Mouse (Mus musculus) ES-CJ7 (cell line): ENCODE data around the gene Mef2c.

Experiments used
- DNase-seq: peaks from one replicate; pipeline ENCODE4 v3.0.0; 2011; ENCODE audit warnings: low read depth, low spot score

Mef2c gene

DNA sequence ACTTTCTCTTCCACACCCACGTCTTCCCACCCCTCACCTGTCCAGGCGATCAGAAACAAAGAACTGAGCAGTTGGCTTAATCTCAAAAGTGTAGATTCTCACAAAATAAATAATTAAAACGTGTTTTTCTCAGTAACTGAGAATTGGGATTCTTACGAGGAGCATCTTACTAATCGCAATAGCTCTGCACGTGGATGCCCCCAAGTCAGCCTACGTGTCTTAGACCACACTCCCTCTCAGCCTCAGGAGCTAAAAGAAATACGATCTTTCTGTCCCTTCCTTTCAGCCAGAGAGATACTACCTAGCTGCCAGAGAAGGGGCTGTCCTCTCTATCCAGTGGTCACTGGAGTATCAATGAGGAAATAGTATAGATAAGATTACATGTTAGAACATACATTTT is 106.3 kb downstream of the Mef2c start:
- no peak for DNase-seq

DNA sequence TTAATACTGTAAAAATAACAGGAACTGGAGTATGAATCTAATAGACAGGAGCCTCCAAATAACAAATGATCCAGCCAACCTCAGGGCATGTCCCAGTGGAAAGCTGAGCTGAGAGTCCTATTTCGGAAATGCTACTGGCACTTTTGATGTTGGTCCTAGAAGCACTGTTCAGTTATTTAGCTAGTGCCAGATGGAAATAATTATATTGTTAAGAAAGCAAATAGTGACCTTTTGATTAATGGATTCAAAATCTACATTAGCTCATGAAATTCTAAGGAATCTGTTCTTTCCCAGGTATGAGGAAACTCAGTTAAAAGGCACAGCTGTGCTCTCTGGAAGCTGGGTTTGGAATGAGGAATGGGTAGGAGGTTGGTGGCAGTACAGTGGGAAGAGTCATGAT is 108.4 kb downstream of the Mef2c start:
- DNase-seq = no peak

DNA sequence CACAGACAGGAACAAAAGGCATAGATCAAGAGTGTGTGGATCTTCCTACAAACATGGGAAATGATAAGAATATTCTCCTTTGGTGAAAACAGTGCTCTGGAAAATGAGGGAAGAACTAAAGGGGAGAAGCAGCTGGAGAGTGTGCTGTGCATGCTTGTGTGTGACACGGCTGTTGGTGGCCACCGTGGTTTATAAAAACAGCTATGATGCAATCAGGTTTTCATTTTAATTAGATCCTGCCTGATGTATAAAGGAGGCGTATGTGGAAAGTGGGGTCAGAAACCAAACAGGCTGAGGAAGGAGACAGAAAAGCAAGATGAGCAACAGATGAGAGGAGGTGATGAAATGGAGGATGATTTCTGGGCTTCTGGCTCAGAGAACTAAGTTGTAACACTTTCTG is 112.0 kb downstream of the Mef2c start:
- no peak for DNase-seq

DNA sequence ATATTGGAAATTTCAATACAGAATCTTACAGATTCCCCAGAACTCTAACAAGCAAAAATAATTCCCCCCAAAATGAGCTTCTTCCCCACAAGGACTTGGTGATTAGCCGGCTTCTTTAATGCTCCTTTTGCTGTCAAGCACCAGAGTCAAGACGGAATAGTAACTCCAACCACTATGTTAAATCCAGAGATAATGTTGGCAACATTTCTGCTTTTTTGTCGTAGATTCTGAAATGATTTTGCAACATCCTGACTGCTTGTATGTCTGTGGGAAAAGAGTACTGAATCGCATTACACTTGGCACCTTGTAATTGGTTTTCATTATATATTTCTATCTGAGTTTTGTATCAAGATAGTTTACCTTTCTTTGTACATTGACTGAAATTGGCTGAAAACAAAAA is 120.8 kb downstream of the Mef2c start:
- no peak for DNase-seq

DNA sequence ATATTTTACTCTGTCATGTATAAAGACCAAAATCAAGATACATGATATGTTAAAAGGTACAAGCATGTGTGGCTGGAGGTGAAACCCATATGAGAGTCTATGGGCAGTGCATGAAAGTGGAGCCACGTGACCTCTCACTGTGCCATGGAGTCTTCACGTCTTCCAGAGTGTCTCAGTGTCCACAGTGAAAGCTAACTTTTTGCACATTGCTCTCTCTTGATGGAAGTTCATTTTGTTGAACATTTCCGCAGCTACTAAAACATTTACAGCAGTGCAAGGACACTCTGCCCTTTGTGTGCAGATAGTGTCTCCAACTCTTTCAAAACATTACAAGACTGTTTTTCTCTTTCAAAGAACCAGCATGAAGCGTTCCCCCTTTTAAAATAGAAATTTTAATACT is 123.6 kb downstream of the Mef2c start:
- no peak for DNase-seq

DNA sequence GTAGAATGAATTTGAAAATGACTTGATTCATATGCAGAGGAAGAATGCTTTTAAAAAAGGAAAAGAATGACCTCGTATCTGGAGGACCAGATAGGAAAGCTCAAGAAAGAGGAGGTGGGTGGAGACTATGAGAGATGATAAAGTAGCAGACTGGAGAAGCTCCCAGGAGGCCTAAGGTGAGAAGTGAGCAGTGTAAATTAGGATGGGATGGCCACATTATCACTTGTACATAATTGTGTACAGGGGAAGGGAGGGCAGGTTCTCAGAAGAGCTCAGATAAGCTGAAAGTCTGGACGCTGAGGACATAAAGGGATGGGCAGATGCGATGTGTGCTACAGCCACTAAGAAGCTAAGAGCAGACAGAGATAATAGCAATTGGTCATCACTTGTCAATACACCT is 124.3 kb downstream of the Mef2c start:
- no peak for DNase-seq

DNA sequence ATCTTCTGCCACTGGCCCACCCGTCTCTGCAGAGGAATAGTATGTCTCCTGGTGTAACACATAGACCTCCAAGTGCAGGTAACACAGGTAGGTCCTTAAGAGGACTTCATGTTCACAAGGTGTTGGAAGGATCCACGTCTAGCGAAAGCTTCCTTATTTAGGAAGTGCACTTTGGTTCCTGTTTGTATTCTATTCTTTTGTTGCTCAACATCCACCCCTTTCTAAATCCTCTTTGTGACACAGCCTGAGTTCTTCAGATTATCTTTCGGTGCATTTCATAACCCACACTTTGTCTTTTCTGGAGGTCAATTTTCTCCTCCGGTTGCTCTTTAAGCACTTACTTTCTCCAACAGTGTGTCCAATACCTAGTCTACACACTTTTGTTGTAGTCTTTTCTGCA is 129.3 kb downstream of the Mef2c start:
- DNase-seq = no peak

DNA sequence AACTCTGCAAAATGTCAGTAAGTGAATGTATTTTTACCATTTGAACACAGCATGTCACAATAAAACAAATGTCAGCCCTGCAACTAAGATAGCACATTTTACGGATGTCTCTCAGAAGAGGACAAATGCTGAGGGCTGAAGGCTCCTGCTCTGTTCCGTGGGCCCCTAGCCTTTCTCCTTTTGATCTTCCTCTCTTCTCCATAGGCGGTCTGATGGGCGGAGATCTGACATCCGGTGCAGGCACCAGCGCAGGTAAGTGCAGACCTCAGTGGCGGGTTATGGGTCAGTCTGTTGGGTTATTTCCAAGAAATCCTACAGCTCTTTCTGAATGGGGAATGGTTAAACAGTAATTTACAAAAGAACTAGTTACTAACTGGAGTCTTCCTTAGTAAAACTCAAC is 131.4 kb downstream of the Mef2c start:
- peak; percentile 14 for DNase-seq

DNA sequence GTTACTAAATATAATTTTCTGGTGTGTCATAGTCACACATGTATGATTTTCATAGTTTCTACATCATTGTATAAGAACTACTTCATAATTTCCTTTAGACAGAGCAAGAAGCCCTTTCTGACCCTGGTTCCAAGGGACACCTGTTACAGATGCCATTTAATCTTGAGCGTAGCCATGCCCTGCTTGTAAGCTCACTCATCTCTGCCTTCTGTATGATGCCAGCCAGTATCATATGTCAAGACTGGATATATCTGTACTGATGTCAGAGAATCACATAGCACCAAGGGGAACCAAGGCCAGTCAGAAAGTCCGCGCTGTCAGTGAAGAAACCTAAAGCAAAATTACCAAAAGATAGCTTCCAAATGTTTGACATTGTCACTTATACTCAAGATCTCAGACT is 133.8 kb downstream of the Mef2c start:
- no peak for DNase-seq

DNA sequence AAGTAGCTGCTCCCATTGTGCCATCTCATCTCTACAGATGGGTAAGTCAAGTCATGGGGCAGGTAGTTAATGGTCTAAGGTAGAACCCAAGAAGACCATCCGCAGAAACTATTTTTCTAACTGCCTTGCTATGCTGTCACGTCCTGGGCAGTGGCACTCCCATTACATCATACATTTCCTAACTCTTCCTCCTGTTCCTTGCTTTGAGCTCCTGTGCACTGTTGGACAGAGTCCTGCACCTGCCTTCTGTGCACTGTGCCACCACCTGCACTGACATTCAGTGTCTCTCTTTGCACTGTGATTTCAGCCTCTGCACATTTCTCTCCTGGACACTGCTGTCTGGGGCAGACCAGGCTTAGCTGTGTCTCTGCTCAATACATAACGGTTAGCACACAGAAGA is 134.9 kb downstream of the Mef2c start:
- DNase-seq = no peak

DNA sequence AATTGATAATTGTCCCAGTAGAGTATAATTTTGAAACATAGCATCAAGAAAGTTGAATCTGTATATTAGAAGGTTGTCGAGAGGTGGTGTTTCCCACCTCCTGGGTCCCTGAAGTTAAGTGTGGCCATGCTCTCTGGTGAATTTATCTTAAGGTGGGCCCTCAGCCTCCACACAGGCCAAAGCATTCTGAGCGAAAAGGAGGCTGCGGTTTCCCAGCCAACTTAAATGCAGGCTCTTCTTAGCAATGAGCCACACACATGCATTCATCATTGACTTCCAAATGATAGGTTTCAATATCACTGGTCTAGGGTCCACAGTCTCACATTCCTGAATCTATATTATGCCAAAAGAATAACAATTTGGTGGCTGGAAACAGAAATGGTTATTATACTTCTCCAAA is 145.2 kb downstream of the Mef2c start:
- DNase-seq = no peak

DNA sequence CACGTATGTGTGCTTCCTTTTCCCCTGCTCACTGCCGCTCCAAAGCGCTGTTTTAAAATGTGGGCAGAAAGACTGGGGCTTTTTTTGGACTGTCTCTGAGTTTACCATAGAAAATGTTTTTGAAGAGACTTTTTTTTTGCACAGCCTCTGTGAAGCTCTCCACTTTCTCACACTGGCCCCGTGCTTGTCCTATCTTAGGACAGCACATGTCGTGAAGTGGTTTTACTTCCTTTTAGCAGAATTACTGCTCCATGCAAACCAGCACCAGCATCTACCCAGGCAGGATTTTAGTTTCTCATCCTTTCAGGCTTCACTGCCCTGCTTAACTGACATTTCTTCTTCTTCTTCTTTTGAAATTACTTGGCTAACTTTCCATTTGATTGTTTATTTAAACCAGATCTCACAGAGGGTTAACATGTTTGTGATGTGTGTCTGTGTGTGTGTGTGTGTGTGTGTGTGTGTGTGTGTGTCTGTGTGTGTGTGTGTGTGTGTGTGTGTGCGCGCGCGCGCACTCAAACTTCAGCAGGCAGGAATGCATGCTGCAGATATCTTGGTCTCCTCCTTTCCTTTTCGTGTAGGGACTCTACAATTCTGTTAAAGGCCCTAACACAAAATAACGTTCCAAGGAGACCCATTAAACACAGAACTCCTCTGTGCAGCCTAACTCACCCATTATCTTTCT is 146.1 kb downstream of the Mef2c start:
- DNase-seq = no peak

DNA sequence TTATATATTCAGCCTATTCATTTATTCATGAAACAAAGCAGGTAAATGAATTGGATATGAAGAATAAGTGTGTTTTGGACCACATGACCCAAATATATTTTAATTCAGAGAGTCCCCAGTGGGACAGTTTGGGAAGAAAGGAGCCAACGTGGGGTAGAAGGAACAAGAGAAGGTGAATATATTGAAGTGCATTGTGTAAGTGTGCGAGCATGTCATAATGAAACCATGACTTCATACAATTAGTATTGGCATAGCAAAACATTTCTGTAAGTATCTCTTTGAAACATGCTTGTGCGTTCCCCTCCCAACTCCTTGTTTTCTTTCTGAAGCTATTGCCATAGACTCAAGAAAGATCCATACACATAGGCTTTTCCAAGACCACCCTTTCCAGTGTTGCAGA is 147.0 kb downstream of the Mef2c start:
- DNase-seq = no peak

DNA sequence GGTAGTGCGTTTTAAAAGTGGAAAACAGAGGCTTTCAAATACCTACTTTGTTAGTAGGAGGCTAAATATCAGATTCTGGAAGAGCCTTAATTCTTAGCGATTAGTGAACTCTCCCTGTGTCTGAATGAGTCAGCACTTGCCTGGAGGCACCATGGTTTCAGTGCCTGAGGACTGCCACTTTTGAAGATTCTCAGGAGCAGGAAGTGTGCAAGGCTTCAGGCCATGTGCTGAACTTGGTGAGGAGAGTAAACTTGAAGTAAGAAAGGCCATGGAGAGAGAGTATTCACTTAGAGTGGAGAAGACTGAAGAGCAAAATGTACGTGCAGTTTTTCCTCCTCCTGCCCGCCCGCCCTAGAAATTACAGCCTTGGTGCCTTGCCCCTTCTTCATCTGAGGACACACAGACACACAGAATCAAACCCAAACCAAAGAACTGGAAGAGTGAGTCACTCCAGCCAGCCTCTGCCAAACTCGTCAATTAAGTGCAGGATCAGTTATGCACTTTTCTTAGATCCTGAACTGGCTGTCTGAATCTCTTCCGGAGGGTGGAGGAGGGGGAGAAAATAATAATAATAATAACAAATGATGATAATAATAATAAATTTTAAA is 148.2 kb downstream of the Mef2c start:
- no peak for DNase-seq

DNA sequence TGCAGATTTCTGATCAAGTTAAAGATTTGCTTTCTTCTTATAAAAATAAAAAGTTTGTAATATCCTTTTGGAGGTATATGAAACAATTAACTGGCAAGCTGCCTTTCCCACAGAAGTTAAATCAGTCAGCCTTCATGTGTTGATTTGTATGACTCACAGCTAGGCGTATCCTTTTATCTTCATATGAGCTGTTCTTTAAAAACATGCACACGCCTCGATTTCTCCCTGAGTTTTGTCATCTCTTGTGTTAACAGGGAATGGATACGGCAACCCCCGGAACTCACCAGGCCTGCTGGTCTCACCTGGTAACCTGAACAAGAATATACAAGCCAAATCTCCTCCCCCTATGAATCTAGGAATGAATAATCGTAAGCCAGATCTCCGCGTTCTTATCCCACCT is 148.7 kb downstream of the Mef2c start:
- DNase-seq = no peak

DNA sequence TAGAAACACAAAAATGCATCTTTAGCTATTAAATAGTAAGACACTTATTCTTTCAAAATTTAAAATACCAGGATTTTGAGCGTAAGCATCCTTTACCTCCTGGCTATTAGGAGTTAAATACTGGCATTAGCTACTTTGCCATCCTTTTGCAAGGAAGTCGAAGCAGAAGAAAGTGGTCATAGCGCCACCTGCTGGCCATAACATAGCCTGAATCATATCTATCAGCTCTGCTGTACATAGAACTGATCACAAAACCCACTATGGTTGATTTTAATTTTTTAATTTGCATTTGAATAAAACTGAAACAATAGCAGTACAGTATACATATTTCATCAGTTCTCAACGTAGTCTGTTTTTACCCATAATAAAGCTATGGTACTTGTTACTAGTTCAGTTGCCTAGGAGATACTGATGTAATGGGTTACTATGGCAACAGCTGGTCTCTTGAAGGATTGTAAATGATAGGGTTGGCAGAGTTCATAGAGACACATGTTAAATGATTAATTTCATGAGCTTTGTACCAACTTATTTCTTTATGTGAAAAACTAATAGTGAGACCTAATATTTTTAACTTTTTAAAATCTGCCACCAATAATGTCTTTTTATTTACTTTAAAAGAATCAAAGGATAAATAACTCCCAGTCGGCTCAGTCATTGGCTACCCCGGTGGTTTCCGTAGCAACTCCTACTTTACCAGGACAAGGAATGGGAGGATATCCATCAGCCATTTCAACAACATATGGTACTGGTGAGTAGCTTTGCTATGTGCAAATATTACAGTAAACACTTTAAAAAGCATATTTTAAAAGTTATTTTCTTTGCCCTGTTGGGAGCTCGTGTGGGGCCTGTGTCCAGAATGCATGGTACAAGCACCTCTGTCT is 151.3 kb downstream of the Mef2c start:
- peak; percentile 76 for DNase-seq

DNA sequence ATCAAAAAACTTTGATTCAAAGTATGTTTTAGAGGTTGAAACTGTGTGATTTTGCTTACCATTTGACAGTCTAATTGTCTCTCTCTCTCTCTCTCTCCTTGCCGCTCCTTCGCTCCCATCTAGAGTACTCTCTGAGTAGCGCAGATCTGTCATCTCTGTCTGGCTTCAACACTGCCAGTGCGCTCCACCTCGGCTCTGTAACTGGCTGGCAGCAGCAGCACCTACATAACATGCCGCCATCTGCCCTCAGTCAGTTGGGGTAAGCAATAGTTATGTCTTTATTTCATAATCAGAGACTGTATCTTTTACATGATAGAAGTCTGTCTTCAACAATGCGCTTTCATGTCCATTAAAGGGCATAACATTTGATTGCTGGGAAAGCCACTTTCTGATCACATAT is 152.3 kb downstream of the Mef2c start:
- no peak for DNase-seq

DNA sequence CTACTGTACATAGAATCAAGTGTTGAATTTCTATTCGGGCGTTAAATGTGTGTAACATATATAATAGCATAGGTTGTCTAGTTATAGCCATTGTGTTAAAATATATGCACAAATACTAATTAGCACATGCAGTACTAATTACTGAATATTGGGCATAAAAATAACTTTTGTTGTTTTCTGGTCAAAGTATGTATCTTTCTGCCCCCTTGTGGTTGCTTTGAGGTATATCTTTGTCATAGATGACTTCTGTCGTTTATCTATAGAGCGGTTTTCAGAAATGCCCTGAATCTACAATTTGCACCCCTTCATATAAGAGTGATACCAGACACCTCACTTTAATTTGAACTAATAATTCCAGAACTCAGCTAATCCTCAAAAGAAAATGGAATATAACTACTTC is 152.9 kb downstream of the Mef2c start:
- peak; percentile 29 for DNase-seq

DNA sequence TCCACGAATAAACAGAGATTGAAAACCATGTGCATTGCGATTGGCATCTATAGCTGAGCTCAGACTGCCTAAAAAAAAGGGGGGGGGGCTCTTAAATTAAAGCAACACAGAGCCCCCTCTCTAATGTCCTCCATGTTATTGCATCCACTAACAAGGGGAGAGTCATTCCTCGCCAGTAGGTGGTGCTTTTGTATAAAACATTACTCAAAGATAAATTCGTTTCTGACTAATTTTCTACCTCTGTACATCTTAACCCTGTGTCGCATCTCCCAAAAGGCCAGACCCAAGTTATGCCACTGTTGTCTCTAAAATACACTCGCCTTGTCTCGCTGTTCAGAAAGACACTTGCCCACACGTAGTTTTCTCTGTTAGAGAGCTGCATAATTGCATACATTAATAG is 156.9 kb downstream of the Mef2c start:
- DNase-seq = no peak

DNA sequence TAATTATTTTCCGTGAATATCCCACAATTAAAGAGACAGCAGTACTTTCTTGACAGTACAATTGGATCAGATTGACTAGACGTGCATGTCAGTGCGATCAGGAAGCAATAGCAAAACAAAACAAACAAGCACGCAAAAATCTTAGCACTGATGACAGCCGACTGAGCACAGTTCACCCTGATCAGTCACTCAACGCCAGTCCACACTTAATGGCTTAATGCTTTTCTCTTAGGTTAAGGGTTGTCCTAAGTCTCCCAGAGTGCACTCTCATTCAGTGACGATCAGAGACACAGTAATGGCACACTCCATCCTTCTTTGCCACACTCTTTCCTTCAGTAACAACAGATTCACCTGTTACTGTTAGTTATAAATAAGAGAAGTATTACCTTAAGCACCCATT is 157.3 kb downstream of the Mef2c start:
- DNase-seq = no peak

DNA sequence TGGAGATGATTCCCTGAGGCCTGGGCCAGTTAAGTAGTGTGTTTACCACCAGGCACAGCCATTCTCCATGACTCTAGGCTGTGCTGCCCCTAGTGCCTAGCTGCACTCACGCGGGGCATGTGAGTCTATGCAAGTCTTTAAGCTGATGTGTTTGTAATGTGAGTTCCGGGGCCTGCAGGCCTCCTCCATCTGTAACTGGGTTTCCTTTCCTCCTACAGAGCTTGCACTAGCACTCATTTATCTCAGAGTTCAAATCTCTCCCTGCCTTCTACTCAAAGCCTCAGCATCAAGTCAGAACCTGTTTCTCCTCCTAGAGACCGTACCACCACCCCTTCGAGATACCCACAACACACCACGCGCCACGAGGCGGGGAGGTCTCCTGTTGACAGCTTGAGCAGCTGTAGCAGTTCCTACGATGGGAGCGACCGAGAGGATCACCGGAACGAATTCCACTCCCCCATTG is 158.3 kb downstream of the Mef2c start:
- peak; percentile 53 for DNase-seq

DNA sequence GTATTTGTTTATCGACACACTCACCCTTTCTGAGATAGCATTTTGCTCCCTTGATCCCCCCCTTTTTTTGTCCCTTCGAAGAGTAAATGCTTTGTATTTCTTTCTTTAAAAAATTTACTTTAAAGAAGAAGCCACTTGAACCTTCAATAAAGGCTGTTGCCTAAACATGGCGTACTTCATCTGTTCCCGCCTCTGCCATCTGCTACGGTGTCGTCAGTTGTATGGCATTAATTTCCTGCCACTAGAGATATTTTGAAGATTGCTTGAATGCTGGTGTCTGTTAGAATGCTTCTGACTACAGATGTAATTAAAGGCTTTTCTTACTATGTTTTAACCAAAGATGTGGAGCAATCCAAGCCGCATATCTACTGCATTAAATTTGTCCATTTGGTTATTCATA is 162.3 kb downstream of the Mef2c start:
- no peak for DNase-seq

DNA sequence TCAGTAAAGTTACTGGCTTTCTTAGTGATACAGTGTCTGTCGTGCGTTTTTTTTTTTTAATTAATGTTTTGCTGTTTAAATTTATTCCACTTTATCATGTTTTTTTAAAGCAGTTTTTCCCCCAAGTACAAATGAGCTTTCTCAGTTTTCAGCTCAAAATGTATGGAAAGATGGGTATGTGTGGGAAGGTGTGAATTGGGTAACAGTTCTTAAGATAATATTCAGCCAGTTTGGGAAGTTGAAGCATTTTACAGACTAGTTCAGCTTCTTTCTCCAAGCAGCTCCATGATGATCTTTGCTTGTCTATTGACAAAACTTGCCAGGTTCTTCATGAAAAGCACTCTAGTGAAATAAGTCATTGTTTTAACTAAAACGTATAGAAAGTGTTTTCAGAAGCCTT is 163.2 kb downstream of the Mef2c start:
- no peak for DNase-seq
